Mouse (Mus musculus) cerebellum, postnatal 14 days (tissue): ENCODE measurements at regions not wholly inside any gene's neighbourhood (a gene's known extent, or its start where the extent isn't known, plus 50 kb on each side); places are given as distances from the start of the nearest gene placed in this dataset.
A peak's percentile ranks its signal among the peaks of the same experiment; 100 is the strongest.

Source experiments
- DNase-seq, 2 experiments: peaks; one replicate each; pipeline ENCODE4 v3.0.0; 2021; ENCODE audit warnings: mixed read lengths in 2 of 2

DNA sequence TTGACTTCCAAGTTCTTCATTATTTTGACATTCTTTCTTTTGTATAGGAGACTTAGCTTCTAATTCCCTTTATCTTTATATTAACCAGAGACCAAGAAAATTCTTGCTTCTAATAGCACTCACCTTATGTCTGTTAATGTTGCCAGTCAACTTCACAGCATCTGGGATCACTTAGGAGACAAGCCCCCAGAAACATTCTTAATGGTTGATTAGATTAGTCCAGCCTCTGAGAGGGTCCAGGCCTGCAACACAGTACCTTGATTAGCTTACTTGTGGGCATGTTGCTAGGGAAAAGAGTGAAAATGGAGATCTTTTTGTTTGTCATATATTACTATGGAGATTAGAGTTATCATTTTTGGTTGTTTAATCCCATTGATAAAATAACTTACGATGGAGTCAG, 778.8 kb downstream of the Brinp3 start:
- DNase-seq = no peak

DNA sequence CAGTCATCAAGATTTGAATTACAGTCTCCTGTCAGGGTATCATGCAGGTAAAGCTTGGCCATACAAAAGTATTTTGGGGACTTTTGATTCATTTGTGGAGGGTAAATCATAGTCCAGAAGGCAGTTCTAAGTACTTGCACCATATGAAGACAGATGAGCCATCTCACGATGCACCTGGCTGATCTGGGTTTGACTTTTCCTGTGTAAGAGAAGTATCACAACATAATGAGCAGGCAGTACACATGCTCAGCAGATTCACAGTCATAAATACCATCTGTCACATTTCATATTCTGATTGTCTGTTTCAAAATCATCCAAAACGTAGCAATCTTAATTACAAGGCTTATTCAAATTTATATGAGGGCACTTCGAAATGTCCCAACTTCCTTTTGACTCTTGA, 796.6 kb downstream of the Brinp3 start:
- no peak for DNase-seq

DNA sequence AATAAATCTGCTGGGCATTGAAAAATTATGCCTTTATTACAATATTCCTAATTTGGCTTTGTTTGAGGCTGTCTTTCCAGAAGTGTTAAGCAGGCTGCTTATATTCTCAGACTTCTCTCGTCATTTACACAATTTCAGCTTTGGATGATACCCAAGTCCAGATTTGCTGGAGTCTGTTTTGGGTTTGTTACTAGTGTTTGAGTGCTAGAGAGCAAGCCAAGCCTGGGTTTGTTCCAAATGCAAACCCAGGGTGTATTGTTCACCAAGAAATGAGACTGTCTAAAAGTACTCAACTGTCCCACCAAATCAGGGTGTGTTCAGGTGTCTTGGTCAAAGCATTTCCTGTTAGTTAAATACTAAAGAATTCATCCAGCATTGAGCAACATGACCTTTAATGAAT, 814.7 kb downstream of the Brinp3 start:
- DNase-seq = peak; percentile 65 to 85

DNA sequence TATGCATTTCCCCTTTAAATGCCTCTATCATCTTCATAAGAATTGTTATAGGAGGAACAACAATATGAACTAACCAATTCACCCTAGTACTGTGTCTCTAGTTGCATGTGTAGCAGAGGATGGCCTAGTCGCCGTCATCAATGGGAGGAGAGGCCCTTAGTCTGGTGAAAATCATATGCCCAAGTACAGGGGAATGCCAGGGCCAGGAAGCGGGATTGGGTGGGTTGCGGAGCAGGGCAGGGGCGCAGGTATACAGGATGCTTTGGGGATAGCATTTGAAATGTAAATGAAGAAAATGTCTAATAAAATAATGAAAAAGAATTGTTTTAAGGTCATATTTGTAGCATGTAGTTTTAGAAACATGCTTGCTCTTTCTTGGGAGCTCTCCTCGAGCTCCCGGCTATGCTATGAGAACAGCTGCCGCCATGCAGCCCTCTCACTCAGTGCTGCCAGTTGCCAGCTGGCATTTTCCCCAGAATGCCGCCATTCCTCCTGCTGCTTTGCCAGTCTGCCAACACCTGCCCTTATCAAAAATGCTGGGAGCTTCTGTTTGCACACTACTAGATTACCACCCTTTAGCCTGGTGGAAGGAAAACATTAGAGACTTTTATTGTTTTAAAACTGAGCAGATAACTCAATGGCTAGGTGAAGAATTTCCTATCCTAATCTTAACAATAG, 848.9 kb downstream of the Brinp3 start:
- DNase-seq = peak; percentile 96 to 97

DNA sequence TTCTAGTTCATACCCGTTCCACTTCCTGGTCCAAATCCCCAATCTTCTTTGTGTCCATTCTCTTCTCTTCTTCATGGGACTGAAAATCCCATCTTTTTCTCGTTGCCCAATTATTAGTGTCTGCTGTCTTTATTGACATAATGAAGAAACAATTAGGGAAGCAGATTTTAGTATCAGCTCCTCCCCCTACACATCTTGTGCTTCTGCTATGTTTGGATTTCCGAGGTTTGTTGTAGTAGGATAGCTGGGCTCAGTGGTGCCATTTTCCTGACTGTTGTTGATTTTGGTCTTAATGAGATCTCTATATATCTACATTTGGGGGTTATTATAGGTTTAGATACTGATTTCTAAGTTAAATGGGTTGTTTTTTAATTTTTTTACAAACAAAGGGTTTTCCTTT, 849.5 kb downstream of the Brinp3 start:
- DNase-seq = no peak
